Mouse (Mus musculus): ENCODE measurements around the gene Rnf10.

- TF ChIP-seq CHD2 (IDR thresholded peaks at IDR 0.05; ENCODE audit: low read depth, low read length) (no peak), ZC3H11A (IDR thresholded peaks at IDR 0.05; ENCODE audit: borderline replicate concordance, low read depth, low read length) (no peak), MAFK (IDR thresholded peaks at IDR 0.05; ENCODE audit: insufficient read depth, low read depth, low read length) (no peak), ZNF384 (IDR thresholded peaks at IDR 0.05; ENCODE audit: low read depth, low read length) (peak; percentile 95), HCFC1 (IDR thresholded peaks at IDR 0.05; ENCODE audit: borderline replicate concordance, insufficient read depth, low read length) (no peak; the same call in none of the 2 replicates)
These were observed 6.7 kb upstream of the Rnf10 start, which contains the start of gene Coq5 for GRCm38 (mm10) chr5:115279226-115280049.
